Mouse (Mus musculus) hindlimb bud, embryonic 11.5 days (tissue): ENCODE results near the gene Ccm2.

Source experiments
- DNase-seq: peaks from one replicate; pipeline ENCODE4 v3.0.0-alpha.2; 2012; ENCODE audit warnings: low read depth, low spot score; ENCODE audit errors: extremely low spot score

Gene Ccm2

GRCm38 (mm10) chr11:6576151-6576550 is 29.5 kb downstream of the Ccm2 start:
- DNase-seq, result no peak

GRCm38 (mm10) chr11:6579361-6579760 is 32.7 kb downstream of the Ccm2 start:
- DNase-seq, result no peak

GRCm38 (mm10) chr11:6580065-6580750 is 33.5 kb downstream of the Ccm2 start:
- no peak for DNase-seq

- DNase-seq, result no peak
Measured at GRCm38 (mm10) chr11:6581560-6581959, 34.9 kb downstream of the Ccm2 start.

- DNase-seq, result no peak
Measured at GRCm38 (mm10) chr11:6585748-6586147, 39.1 kb downstream of the Ccm2 start.

- DNase-seq, result no peak
Measured at GRCm38 (mm10) chr11:6586660-6587059, 40.0 kb downstream of the Ccm2 start.

- DNase-seq, result no peak
Measured at GRCm38 (mm10) chr11:6587249-6587940, 40.7 kb downstream of the Ccm2 start.

GRCm38 (mm10) chr11:6588295-6588694 is 41.6 kb downstream of the Ccm2 start:
- DNase-seq, result no peak

- DNase-seq, result no peak
Measured at GRCm38 (mm10) chr11:6589838-6590237, 43.2 kb downstream of the Ccm2 start.

GRCm38 (mm10) chr11:6590933-6591675 is 44.4 kb downstream of the Ccm2 start:
- DNase-seq, result no peak

GRCm38 (mm10) chr11:6593406-6593805 is 46.7 kb downstream of the Ccm2 start:
- no peak for DNase-seq

- DNase-seq, result no peak
Measured at GRCm38 (mm10) chr11:6594845-6595244, 48.2 kb downstream of the Ccm2 start.

- no peak for DNase-seq
Measured at GRCm38 (mm10) chr11:6595339-6595738, 48.7 kb downstream of the Ccm2 start.

- no peak for DNase-seq
Measured at GRCm38 (mm10) chr11:6596205-6596604, 49.5 kb downstream of the Ccm2 start.

GRCm38 (mm10) chr11:6596616-6597015 is 49.9 kb downstream of the Ccm2 start:
- no peak for DNase-seq

- no peak for DNase-seq
Measured at GRCm38 (mm10) chr11:6597523-6597922, 50.8 kb downstream of the Ccm2 start.

GRCm38 (mm10) chr11:6598191-6598889 is 51.7 kb downstream of the Ccm2 start:
- DNase-seq, result no peak

- no peak for DNase-seq
Measured at GRCm38 (mm10) chr11:6599011-6599681, 52.5 kb downstream of the Ccm2 start.

GRCm38 (mm10) chr11:6599831-6600230 is 53.1 kb downstream of the Ccm2 start:
- DNase-seq, result no peak

GRCm38 (mm10) chr11:6600284-6600944 is 53.7 kb downstream of the Ccm2 start:
- DNase-seq, result no peak
